ENCODE assay signal across 25 mouse cellular contexts in the genomic region with DNA sequence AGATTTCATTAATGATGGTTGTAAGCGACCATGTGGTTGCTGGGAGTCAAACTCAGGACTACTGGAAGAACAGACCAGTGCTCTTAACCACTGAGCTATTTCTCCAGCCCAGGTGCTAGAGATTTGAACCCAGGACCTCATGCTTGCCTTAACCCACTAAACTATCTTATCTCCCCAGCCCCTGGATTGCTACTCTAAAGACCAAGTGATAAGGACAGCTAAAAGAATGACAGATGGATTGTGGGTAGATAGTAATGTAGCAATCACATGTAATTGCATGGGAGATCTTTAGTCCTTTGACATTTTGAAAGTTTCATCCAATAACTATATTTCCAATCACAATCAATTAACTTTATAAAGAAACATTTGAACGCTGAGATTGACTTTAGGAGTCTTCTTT. TPM values are rescaled to one million over a fixed set of nuclear protein-coding genes. Genes with fewer than 3 reads are reported as not detected.
"Had no signal": no experiment of that assay in that cellular context is flagged by ENCODE, and none has a peak within 500 bp of the region (broad histone marks: within the 10 kb centered on the region; RNA-seq: fewer than 3 reads in every experiment).

No protein-coding gene starts in this region.

- H3K9me3 ChIP-seq: embryonic facial prominence, embryonic 10.5 days; embryonic facial prominence, embryonic 12.5 days; embryonic facial prominence, embryonic 13.5 days; embryonic facial prominence, embryonic 15.5 days; forebrain, embryonic 10.5 days; forebrain, embryonic 12.5 days; forebrain, embryonic 13.5 days; forebrain, embryonic 15.5 days; heart, embryonic 10.5 days had no signal

- H3K36me3 ChIP-seq: embryonic facial prominence, embryonic 10.5 days; embryonic facial prominence, embryonic 12.5 days; embryonic facial prominence, embryonic 13.5 days; embryonic facial prominence, embryonic 15.5 days; forebrain, embryonic 10.5 days; forebrain, embryonic 12.5 days; forebrain, embryonic 15.5 days; heart, embryonic 10.5 days had no signal

- H3K4me1 ChIP-seq: embryonic facial prominence, embryonic 10.5 days; embryonic facial prominence, embryonic 12.5 days; forebrain, embryonic 10.5 days; forebrain, embryonic 12.5 days; forebrain, embryonic 13.5 days; forebrain, embryonic 15.5 days; heart, embryonic 10.5 days had no signal

- H3K27me3 ChIP-seq: embryonic facial prominence, embryonic 12.5 days; embryonic facial prominence, embryonic 13.5 days; embryonic facial prominence, embryonic 15.5 days; forebrain, embryonic 12.5 days; forebrain, embryonic 13.5 days; forebrain, embryonic 15.5 days had no signal

- H3K4me3 ChIP-seq: embryonic facial prominence, embryonic 10.5 days; embryonic facial prominence, embryonic 12.5 days; embryonic facial prominence, embryonic 13.5 days; embryonic facial prominence, embryonic 15.5 days; erythroblast, embryonic 14.5 days; forebrain, embryonic 10.5 days; forebrain, embryonic 12.5 days; forebrain, embryonic 13.5 days; forebrain, embryonic 15.5 days; gastrocnemius, adult 2 months; heart, adult 2 months; heart, embryonic 10.5 days had no signal

- DNase-seq: cerebellum, adult 9-10 months; cerebellum, adult 9-11 months; cerebellum, postnatal 10 days; cerebellum, postnatal 14 days; cerebellum, postnatal 25 days; cerebellum, postnatal 36 days; embryo, embryonic 11 days; forebrain, postnatal 0 days; gastrocnemius, adult 2 months; gastrocnemius, postnatal 10 days; gastrocnemius, postnatal 25 days; gastrocnemius, postnatal 36 days; heart, adult 11 months; heart, adult 18-20 months; heart, adult 2 months had no signal

- H3K27ac ChIP-seq: embryonic facial prominence, embryonic 10.5 days; embryonic facial prominence, embryonic 12.5 days; embryonic facial prominence, embryonic 13.5 days; embryonic facial prominence, embryonic 15.5 days; forebrain, embryonic 10.5 days; forebrain, embryonic 12.5 days; forebrain, embryonic 13.5 days; forebrain, embryonic 15.5 days; gastrocnemius, adult 2 months; heart, adult 2 months; heart, embryonic 10.5 days had no signal

- H3K9ac ChIP-seq: embryonic facial prominence, embryonic 12.5 days; embryonic facial prominence, embryonic 13.5 days; embryonic facial prominence, embryonic 15.5 days; forebrain, embryonic 12.5 days; forebrain, embryonic 13.5 days; forebrain, embryonic 15.5 days; forebrain, postnatal 0 days had no signal

RNA-seq across cellular contexts. Expression of gene Atg10, which starts 13.1 kb away (rescaled TPM):
- polyA plus RNA-seq: erythroblast, embryonic 14.5 days had no signal
